Mouse (Mus musculus): ENCODE measurements around the gene Gm15319. TPM values are rescaled to one million over a fixed set of nuclear protein-coding genes. Genes with fewer than 3 reads are reported as not detected.
A peak's percentile ranks its signal among the peaks of the same experiment; 100 is the strongest.
"Not testable (repeated sequence)": the region's sequence is repeated elsewhere in the genome, so short reads cannot be mapped to it uniquely, and the experiment has no call there.

Gm15319 gene
- polyA plus RNA-seq, 1 experiment from 2014 or later: not detected

GRCm38 (mm10) chr8:20297939-20298505 is 65.0 kb downstream of the Gm15319 start:
- not testable (repeated sequence) for H3K4me3 ChIP-seq (ENCODE audit: low read depth, low read length); H3K36me3 ChIP-seq (ENCODE audit: insufficient read depth); H3K9ac ChIP-seq; H3K27ac ChIP-seq (ENCODE audit: low read depth); H3K9me3 ChIP-seq (ENCODE audit: low read depth, low read length); ATAC-seq (ENCODE audit: insufficient read depth); H3K4me2 ChIP-seq; H3K4me1 ChIP-seq (ENCODE audit: insufficient read depth); H3K27me3 ChIP-seq (ENCODE audit: insufficient read depth, low read length)
- 79% methylated on average over 12 of the region's 13 CpGs for WGBS
- peak; percentile 0 for DNase-seq

- H3K4me3 ChIP-seq (ENCODE audit: low read depth, low read length): peak overlapping the region; percentile 63
- H3K4me1 ChIP-seq (ENCODE audit: insufficient read depth); H3K9me3 ChIP-seq (ENCODE audit: low read depth, low read length); H3K36me3 ChIP-seq (ENCODE audit: insufficient read depth); H3K27me3 ChIP-seq (ENCODE audit: insufficient read depth, low read length): not testable (repeated sequence)
- peak overlapping the region; percentile 85 for H3K9ac ChIP-seq
- peak; percentile 81 for TF ChIP-seq CTCF (IDR thresholded peaks at IDR 0.05; ENCODE audit: low read depth)
- H3K27ac ChIP-seq (ENCODE audit: low read depth): peak overlapping the region; percentile 69; the same call in 1 of the 2 replicates
- peak; percentile 91 for DNase-seq
- peak; percentile 100 for ATAC-seq (ENCODE audit: insufficient read depth)
- H3K4me2 ChIP-seq: peak overlapping the region; percentile 58
- 10% methylated on average over 60 of the region's 73 CpGs for WGBS
These were observed 66.0 kb downstream of the Gm15319 start for GRCm38 (mm10) chr8:20296803-20297702.

- not testable (repeated sequence) for H3K4me2 ChIP-seq; H3K27me3 ChIP-seq (ENCODE audit: insufficient read depth, low read length); H3K36me3 ChIP-seq (ENCODE audit: insufficient read depth); H3K9ac ChIP-seq; H3K9me3 ChIP-seq (ENCODE audit: low read depth, low read length); DNase-seq; H3K4me1 ChIP-seq (ENCODE audit: insufficient read depth); H3K27ac ChIP-seq (ENCODE audit: low read depth); H3K4me3 ChIP-seq (ENCODE audit: low read depth, low read length); ATAC-seq (ENCODE audit: insufficient read depth)
- WGBS: 79% methylated on average over 2 of the region's 4 CpGs
These were observed 67.1 kb downstream of the Gm15319 start for GRCm38 (mm10) chr8:20295881-20296280.

- ATAC-seq (ENCODE audit: insufficient read depth): not testable (repeated sequence)
- WGBS: 83% methylated on average over 3 of the region's 4 CpGs
These were observed 68.2 kb downstream of the Gm15319 start for GRCm38 (mm10) chr8:20294826-20295225.

GRCm38 (mm10) chr8:20293966-20294365 is 69.0 kb downstream of the Gm15319 start:
- not testable (repeated sequence) for H3K4me3 ChIP-seq (ENCODE audit: low read depth, low read length); H3K9me3 ChIP-seq (ENCODE audit: low read depth, low read length); H3K36me3 ChIP-seq (ENCODE audit: insufficient read depth); H3K9ac ChIP-seq; H3K4me1 ChIP-seq (ENCODE audit: insufficient read depth); H3K27me3 ChIP-seq (ENCODE audit: insufficient read depth, low read length); ATAC-seq (ENCODE audit: insufficient read depth); H3K27ac ChIP-seq (ENCODE audit: low read depth); H3K4me2 ChIP-seq; DNase-seq

More at GRCm38 (mm10) chr8:20294826-20295225, 68.2 kb downstream of the Gm15319 start:
- H3K4me2 ChIP-seq; H3K27me3 ChIP-seq (ENCODE audit: insufficient read depth, low read length); H3K9me3 ChIP-seq (ENCODE audit: low read depth, low read length); H3K9ac ChIP-seq; H3K4me3 ChIP-seq (ENCODE audit: low read depth, low read length); H3K4me1 ChIP-seq (ENCODE audit: insufficient read depth); H3K27ac ChIP-seq (ENCODE audit: low read depth); H3K36me3 ChIP-seq (ENCODE audit: insufficient read depth); DNase-seq: not testable (repeated sequence)

- H3K9me3 ChIP-seq (ENCODE audit: low read depth, low read length); H3K27me3 ChIP-seq (ENCODE audit: insufficient read depth, low read length); H3K4me3 ChIP-seq (ENCODE audit: low read depth, low read length); H3K4me2 ChIP-seq; H3K27ac ChIP-seq (ENCODE audit: low read depth); H3K4me1 ChIP-seq (ENCODE audit: insufficient read depth); ATAC-seq (ENCODE audit: insufficient read depth); H3K9ac ChIP-seq; H3K36me3 ChIP-seq (ENCODE audit: insufficient read depth); DNase-seq: not testable (repeated sequence)
- WGBS: 85% methylated on average over 4 of the region's 8 CpGs
These were observed 73.0 kb downstream of the Gm15319 start for GRCm38 (mm10) chr8:20290015-20290414.

- H3K4me3 ChIP-seq (ENCODE audit: low read depth, low read length); H3K27me3 ChIP-seq (ENCODE audit: insufficient read depth, low read length); H3K36me3 ChIP-seq (ENCODE audit: insufficient read depth); H3K4me2 ChIP-seq; ATAC-seq (ENCODE audit: insufficient read depth); H3K4me1 ChIP-seq (ENCODE audit: insufficient read depth); DNase-seq; H3K9me3 ChIP-seq (ENCODE audit: low read depth, low read length); H3K9ac ChIP-seq; H3K27ac ChIP-seq (ENCODE audit: low read depth): not testable (repeated sequence)
- WGBS: 82% methylated on average over 1 of the region's 3 CpGs
These were observed 74.1 kb downstream of the Gm15319 start for GRCm38 (mm10) chr8:20288878-20289277.

GRCm38 (mm10) chr8:20287706-20288105 is 75.3 kb downstream of the Gm15319 start:
- not testable (repeated sequence) for H3K36me3 ChIP-seq (ENCODE audit: insufficient read depth); H3K4me1 ChIP-seq (ENCODE audit: insufficient read depth); H3K27ac ChIP-seq (ENCODE audit: low read depth); H3K9ac ChIP-seq; H3K4me3 ChIP-seq (ENCODE audit: low read depth, low read length); H3K4me2 ChIP-seq; H3K27me3 ChIP-seq (ENCODE audit: insufficient read depth, low read length); DNase-seq; H3K9me3 ChIP-seq (ENCODE audit: low read depth, low read length); ATAC-seq (ENCODE audit: insufficient read depth)
- WGBS: 86% methylated on average over 3 of the region's 3 CpGs

Measured in lung, embryonic 14.5 days (tissue).